Mouse (Mus musculus) kidney, adult 2 months (tissue): Measurements from ENCODE around the gene Col4a3. TPM values are rescaled to one million over a fixed set of nuclear protein-coding genes. Genes with fewer than 3 reads are reported as not detected.

Experiments
- DNase-seq: peaks from one replicate; pipeline ENCODE4 v3.0.0; 2021
- H3K27ac ChIP-seq: fragments of 200-500 bp; 2 replicates; pipeline ENCODE4 v1.5.1; 2012; ENCODE audit warnings: low read depth, low read length, control low read depth, inconsistent platforms; ENCODE audit not compliant: insufficient read depth
- H3K27me3 ChIP-seq: fragments of 200-500 bp; replicated peaks from 2 replicates; pipeline ENCODE4 v1.6.1; 2012; ENCODE audit warnings: mild to moderate bottlenecking, moderate library complexity, low read length, inconsistent platforms; ENCODE audit not compliant: control insufficient read depth, insufficient read depth
- H3K36me3 ChIP-seq: fragments of 200-500 bp; 2 replicates; pipeline ENCODE4 v1.6.1; 2012; ENCODE audit warnings: mild to moderate bottlenecking, moderate library complexity, low read length, inconsistent platforms; ENCODE audit not compliant: control insufficient read depth, insufficient read depth
- H3K4me1 ChIP-seq: fragments of 200-500 bp; 2 replicates; pipeline ENCODE4 v1.6.1; 2011; ENCODE audit warnings: low read length; ENCODE audit not compliant: control insufficient read depth, insufficient read depth
- H3K4me3 ChIP-seq: fragments of 200-500 bp; 2 replicates; pipeline ENCODE4 v1.5.1; 2011; ENCODE audit warnings: mild to moderate bottlenecking, low read depth, low read length, control low read depth; ENCODE audit not compliant: insufficient read depth
- CTCF ChIP-seq: fragments of 200-500 bp; conservative IDR thresholded peaks from 2 replicates; pipeline ENCODE4 v1.5.1; 2011; ENCODE audit warnings: low read depth, mild to moderate bottlenecking, control low read depth, low read length, moderate library complexity, mixed read lengths; ENCODE audit not compliant: insufficient read depth, insufficient read length
- POLR2A ChIP-seq: fragments of 200-500 bp; IDR thresholded peaks from one replicate; pipeline ENCODE4 v1.6.1; 2011; ENCODE audit warnings: low read depth, low read length, control low read depth
- whole genome bisulfite sequencing: fragments of 180-500 bp; shearing (Covaris S2); methylation state at CpG from one replicate; pipeline ENCODE4 v1.1.7; 2018; 5-methylcytosine and 5-hydroxymethylcytosine counted together
- polyA plus RNA-seq: library from polyadenylated mRNA; depleted of rRNA; stranded (reverse); fragments of >200 nt; gene quantifications from 2 replicates; pipeline ENCODE4 v1.2.3, GENCODE M21; 2012

Gene Col4a3
- polyA plus RNA-seq, 1 experiment = 57.7 TPM

DNA sequence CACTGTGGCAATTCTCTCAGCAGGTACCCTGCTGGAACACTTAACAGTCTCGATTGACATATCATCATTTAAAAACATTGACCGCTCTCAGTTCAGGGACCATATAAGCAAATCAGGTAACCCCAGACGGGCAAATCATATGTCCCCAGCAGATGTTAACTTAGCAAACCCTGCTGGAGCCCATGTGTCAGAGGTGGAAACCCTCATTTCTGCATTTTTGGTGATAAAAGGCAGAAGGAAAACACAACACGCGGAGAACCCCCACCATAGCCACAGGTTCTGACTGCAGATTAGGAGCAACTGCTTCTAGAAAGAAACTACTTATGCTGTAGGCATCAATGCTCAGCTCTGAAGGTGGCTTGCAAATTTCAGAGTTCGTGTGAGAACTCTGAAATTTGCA is 38.2 kb downstream of the Col4a3 start:
- no peak for TF ChIP-seq POLR2A
- no peak for TF ChIP-seq CTCF
- Histone ChIP-seq H3K27me3 (no peaks in the 10 kb centered on the region), H3K4me3 (no peak overlapping the region), H3K36me3 (peaks cover 6% of the 10 kb centered on the region), H3K4me1 (peaks cover 15% of the 10 kb centered on the region), H3K27ac (no peak overlapping the region)
- 87% methylated on average over 6 of the region's 6 CpGs for WGBS
- no peak for DNase-seq

DNA sequence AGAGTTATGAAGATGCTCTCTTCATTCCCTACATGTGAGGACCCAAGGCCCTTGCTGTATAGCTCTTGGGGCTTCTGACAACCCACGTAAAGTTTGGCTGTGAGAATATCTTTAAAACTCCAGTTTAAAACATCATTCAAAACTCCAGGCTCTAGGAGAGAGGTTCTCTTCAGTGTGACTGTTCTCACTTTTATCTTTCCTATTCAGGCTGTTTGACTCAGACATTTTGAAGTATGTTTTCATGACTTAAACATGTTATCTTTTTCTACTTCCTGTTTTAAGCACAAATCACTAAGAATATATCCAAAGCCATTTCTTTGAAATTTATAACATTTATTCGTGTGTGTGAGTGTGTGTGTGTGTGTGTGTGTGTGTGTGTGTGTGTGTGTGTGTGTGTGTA is 38.8 kb downstream of the Col4a3 start:
- H3K27ac ChIP-seq = no peak overlapping the region; the same call in 1 of the 2 replicates
- no peak for DNase-seq
- WGBS = 77% methylated on average over 2 of the region's 2 CpGs
- H3K4me1 ChIP-seq = peaks cover 13% of the 10 kb centered on the region; the same call in 1 of the 2 replicates
- H3K36me3 ChIP-seq = peaks cover 6% of the 10 kb centered on the region
- no peak overlapping the region for H3K4me3 ChIP-seq
- no peak for TF ChIP-seq POLR2A
- no peaks in the 10 kb centered on the region for H3K27me3 ChIP-seq

DNA sequence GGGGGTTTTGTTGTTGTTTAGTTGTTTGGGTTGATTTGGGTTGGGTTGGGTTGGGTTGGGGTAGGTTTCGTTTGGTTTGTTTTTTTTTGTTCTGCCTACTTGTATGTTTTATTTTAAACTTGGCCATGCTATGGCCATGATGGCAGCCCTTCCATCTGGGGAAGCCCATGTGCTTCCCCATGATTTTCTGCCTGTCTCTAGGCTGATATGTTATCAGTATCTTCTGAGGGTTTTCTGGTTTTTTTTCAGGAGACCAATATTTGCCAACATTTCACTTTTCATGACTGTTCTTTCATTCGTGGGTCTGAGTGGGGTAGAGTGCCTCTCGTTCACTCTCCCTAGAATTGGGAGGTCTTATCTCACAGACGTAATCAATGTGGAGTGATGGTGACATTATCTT is 40.9 kb downstream of the Col4a3 start:
- peak overlapping the region; percentile 52 for H3K27ac ChIP-seq
- WGBS = 89% methylated on average over 4 of the region's 4 CpGs
- H3K4me1 ChIP-seq = peaks cover 27% of the 10 kb centered on the region
- H3K27me3 ChIP-seq = no peaks in the 10 kb centered on the region
- no peak for DNase-seq
- H3K36me3 ChIP-seq = peaks cover 6% of the 10 kb centered on the region
- TF ChIP-seq CTCF = no peak
- TF ChIP-seq POLR2A = no peak
- H3K4me3 ChIP-seq = no peak overlapping the region

DNA sequence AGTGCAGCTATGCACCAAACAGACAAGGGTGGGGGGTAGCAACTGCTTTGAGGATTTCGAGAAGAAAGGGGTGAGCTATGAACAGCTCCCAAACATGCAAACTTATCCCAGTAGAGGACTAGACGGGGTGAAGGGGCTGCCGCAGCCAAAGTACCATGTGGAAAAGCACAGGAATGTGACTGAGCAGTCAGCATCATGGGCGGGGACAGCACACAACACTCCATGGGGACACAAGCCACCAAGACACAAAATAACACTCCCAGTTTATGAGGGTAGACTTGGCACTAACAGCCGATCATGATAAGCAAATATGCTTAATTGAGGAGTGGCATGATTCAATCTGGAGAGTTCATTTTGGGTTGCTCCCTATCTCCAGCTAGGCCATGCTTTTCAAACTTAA is 42.8 kb downstream of the Col4a3 start:
- TF ChIP-seq POLR2A = no peak
- TF ChIP-seq CTCF = no peak
- no peak overlapping the region for H3K4me3 ChIP-seq
- WGBS = 53% methylated on average over 5 of the region's 5 CpGs
- no peaks in the 10 kb centered on the region for H3K27me3 ChIP-seq
- peaks cover 4% of the 10 kb centered on the region for H3K36me3 ChIP-seq
- DNase-seq = peak; percentile 51
- H3K4me1 ChIP-seq = peaks cover 43% of the 10 kb centered on the region
- H3K27ac ChIP-seq = peak overlapping the region; percentile 61

DNA sequence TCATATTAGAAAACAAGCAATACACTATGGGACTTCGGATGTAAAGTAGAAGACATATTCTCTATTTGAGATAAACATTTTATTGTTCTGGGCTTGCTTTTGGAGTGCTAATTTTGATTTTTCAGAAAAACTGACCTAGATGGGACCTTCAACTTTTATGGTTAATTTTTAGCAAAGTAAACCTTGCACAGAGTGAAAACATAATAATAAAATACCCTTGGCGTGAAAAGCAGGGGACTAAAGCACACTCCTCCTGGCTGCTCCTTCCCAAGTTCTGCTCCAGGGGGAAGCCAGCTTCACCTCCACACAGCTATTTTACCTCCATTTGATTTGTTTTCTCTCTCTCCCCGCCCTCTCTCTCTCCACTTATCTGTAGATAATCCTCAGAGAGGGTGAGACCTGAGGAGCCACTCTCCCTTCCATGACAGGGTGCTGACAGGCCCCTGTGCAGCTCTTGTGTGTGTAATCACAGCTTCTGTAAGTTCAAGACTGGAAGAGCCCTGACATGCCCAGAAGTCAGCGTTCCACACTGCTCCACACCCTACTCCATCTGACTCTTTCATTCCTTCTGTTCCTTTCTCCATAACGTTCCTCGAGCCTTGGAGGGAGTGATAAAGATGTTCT is 44.6 kb downstream of the Col4a3 start:
- Histone ChIP-seq H3K36me3 (peaks cover 1% of the 10 kb centered on the region; the same call in 1 of the 2 replicates), H3K27ac (peak overlapping the region; percentile 99), H3K4me1 (peaks cover 56% of the 10 kb centered on the region), H3K4me3 (no peak overlapping the region), H3K27me3 (no peaks in the 10 kb centered on the region)
- DNase-seq = peak; percentile 69
- TF ChIP-seq CTCF (no peak), POLR2A (no peak)
- 30% methylated on average over 6 of the region's 6 CpGs for WGBS

DNA sequence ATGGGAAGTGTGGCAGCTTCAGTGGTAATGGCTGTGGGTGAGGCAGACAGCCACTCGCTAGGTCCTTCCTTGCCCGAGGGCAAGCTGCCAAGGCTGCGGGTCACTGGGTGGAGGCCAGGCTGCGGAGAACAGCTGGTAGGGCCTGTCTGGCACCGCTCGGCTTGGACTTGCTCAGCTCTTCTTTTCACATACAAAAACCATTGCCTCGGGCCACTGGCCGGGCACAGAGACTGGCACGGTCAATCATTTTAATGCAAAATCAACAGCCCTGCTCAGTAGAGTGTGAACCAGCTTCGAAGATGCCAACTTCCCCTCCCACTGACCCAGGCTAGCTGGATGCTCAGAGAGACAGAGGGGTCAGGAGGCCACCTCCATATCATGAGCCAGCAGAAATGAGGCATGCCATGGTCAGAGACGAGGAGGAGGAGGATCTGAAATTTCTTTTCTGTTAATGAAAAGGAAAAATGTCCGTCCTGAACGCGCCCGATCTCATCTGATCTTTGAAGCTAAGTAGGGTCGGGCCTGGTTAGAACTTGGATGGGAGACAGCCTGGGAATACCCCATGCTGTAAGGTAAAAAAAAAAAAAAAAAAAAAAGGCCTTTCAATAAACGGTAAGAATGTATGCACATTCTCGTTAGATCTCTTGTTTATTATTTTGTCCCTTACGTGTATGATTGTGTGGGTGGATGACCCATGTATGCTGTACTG is 48.0 kb downstream of the Col4a3 start:
- H3K4me3 ChIP-seq = no peak overlapping the region
- no peaks in the 10 kb centered on the region; the same call in 1 of the 2 replicates for H3K36me3 ChIP-seq
- TF ChIP-seq POLR2A (no peak), CTCF (no peak)
- H3K27me3 ChIP-seq = no peaks in the 10 kb centered on the region
- peaks cover 61% of the 10 kb centered on the region for H3K4me1 ChIP-seq
- DNase-seq = peak; percentile 98
- peak overlapping the region; percentile 81 for H3K27ac ChIP-seq
- WGBS = 33% methylated on average over 19 of the region's 19 CpGs

DNA sequence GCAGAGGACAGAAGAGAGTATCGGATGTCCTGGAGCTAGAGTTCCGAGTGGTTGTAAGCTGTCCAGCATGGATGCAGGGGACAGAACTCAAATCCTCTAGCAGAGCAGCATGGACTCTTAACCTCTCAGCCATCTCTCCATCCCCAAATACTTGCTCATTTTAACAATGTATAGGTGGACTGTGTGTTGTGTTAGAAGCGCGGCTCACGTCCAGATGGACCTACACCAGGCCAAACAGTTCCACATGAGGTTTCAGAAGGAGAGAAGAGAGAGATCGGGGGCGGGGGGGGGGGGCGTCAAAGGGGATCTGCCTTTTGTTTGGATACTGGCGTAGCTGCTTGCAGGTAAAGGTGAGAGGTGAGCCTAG is 48.5 kb downstream of the Col4a3 start:
- Histone ChIP-seq H3K4me3 (no peak overlapping the region), H3K27me3 (no peaks in the 10 kb centered on the region), H3K27ac (peak overlapping the region; percentile 56), H3K4me1 (peaks cover 65% of the 10 kb centered on the region), H3K36me3 (no peaks in the 10 kb centered on the region; the same call in 1 of the 2 replicates)
- 82% methylated on average over 9 of the region's 9 CpGs for WGBS
- TF ChIP-seq POLR2A (no peak), CTCF (no peak)
- DNase-seq = no peak
